Comparison of ENCODE assay signal across 37 mouse cellular contexts in genomic region chr7:6973566-6973965, GRCm38 (mm10). TPM values are rescaled to one million over a fixed set of nuclear protein-coding genes. Genes with fewer than 3 reads are reported as not detected.
"Had no signal": no experiment of that assay in that cellular context is flagged by ENCODE, and none has a peak within 500 bp of the region (broad histone marks: within the 10 kb centered on the region; RNA-seq: fewer than 3 reads in every experiment).

No protein-coding gene starts in this region.

- H3K9me3 ChIP-seq: limb, embryonic 10.5 days; limb, embryonic 12.5 days; limb, embryonic 13.5 days; limb, embryonic 15.5 days; liver, embryonic 12.5 days; liver, embryonic 15.5 days; lung, embryonic 15.5 days; midbrain, embryonic 15.5 days had no signal

- DNase-seq: left cerebral cortex, postnatal 4 days; liver; liver, embryonic 13.5 days; liver, postnatal 0 days; lung, adult 18-20 months; lung, adult 2 months; lung, embryonic 14.5 days; lung, postnatal 10 days; lung, postnatal 14 days; lung, postnatal 36 days; lung, postnatal 4 days; midbrain, embryonic 14.5 days had no signal

- H3K36me3 ChIP-seq: limb, embryonic 10.5 days; limb, embryonic 12.5 days; limb, embryonic 13.5 days; limb, embryonic 15.5 days; liver, embryonic 12.5 days; liver, embryonic 13.5 days; liver, embryonic 15.5 days; lung, embryonic 15.5 days; midbrain, embryonic 10.5 days; midbrain, embryonic 12.5 days; midbrain, embryonic 13.5 days; midbrain, embryonic 15.5 days had no signal

- H3K27me3 ChIP-seq: limb, embryonic 12.5 days; limb, embryonic 13.5 days; limb, embryonic 15.5 days; liver, embryonic 12.5 days; liver, embryonic 13.5 days; liver, embryonic 15.5 days; lung, embryonic 15.5 days; megakaryocyte, embryonic 14.5 days; midbrain, embryonic 12.5 days; midbrain, embryonic 13.5 days; midbrain, embryonic 15.5 days had no signal

- H3K4me3 ChIP-seq: limb, embryonic 10.5 days; limb, embryonic 12.5 days; limb, embryonic 13.5 days; limb, embryonic 15.5 days; liver, embryonic 12.5 days; liver, embryonic 13.5 days; liver, embryonic 15.5 days; lung, embryonic 15.5 days; megakaryocyte, embryonic 14.5 days; midbrain, embryonic 10.5 days; midbrain, embryonic 12.5 days; midbrain, embryonic 13.5 days; midbrain, embryonic 15.5 days; myocyte had no signal

- H3K4me1 ChIP-seq: limb, embryonic 10.5 days; limb, embryonic 12.5 days; limb, embryonic 13.5 days; limb, embryonic 15.5 days; liver, embryonic 12.5 days; liver, embryonic 13.5 days; liver, embryonic 15.5 days; lung, embryonic 15.5 days; megakaryocyte, embryonic 14.5 days; midbrain, embryonic 10.5 days; midbrain, embryonic 12.5 days; midbrain, embryonic 13.5 days; midbrain, embryonic 15.5 days had no signal

- H3K27ac ChIP-seq: limb, embryonic 10.5 days; limb, embryonic 12.5 days; limb, embryonic 13.5 days; limb, embryonic 15.5 days; liver, embryonic 12.5 days; liver, embryonic 13.5 days; liver, embryonic 14.5 days; liver, embryonic 15.5 days; lung, embryonic 15.5 days; macrophage; midbrain, embryonic 10.5 days; midbrain, embryonic 12.5 days; midbrain, embryonic 13.5 days; midbrain, embryonic 15.5 days had no signal

RNA-seq across cellular contexts. Expression of gene Aurkc, which starts 21.5 kb away (rescaled TPM):
- polyA plus RNA-seq: limb, embryonic 11.5 days; limb, embryonic 12.5 days; limb, embryonic 13.5 days; limb, embryonic 14.5 days; limb, embryonic 15.5 days; liver, adult 2 months; liver, embryonic 11.5 days; liver, embryonic 12.5 days; liver, embryonic 13.5 days; liver, embryonic 15.5 days; liver, embryonic 16.5 days; liver, postnatal 0 days; lung, embryonic 14.5 days; lung, embryonic 15.5 days; lung, embryonic 16.5 days; macrophage; midbrain, embryonic 10.5 days; midbrain, embryonic 11.5 days; midbrain, embryonic 12.5 days; midbrain, embryonic 13.5 days; midbrain, embryonic 14.5 days; midbrain, embryonic 15.5 days; midbrain, embryonic 16.5 days; midbrain, postnatal 0 days; myocyte; neural tube, embryonic 11.5 days had no signal
